Mouse (Mus musculus) ES-E14 (cell line): Measurements from ENCODE around the gene Ccdc58. TPM values are rescaled to one million over a fixed set of nuclear protein-coding genes. Genes with fewer than 3 reads are reported as not detected.
A peak's percentile ranks its signal among the peaks of the same experiment; 100 is the strongest.
"Not testable (repeated sequence)": the region's sequence is repeated elsewhere in the genome, so short reads cannot be mapped to it uniquely, and the experiment has no call there.

Experiments
- DNase-seq: peaks from one replicate; pipeline ENCODE4 v3.0.0-alpha.2; 2013; ENCODE audit warnings: low read depth, low spot score
- H3K27ac ChIP-seq: 2 replicates; pipeline ENCODE4 v1.5.1; 2012; ENCODE audit warnings: low read depth, mild to moderate bottlenecking, low read length, moderate library complexity, mixed read lengths; ENCODE audit not compliant: poor library complexity, insufficient read depth, severe bottlenecking
- H3K36me3 ChIP-seq: 2 replicates; pipeline ENCODE4 v1.6.1; 2012; ENCODE audit warnings: mild to moderate bottlenecking, low read length, moderate library complexity, mixed read lengths; ENCODE audit not compliant: control insufficient read depth, poor library complexity, insufficient read depth, severe bottlenecking
- H3K4me1 ChIP-seq, 2 experiments: fragments of 150-350 bp in 1 of 2; sonication (generic) in 1 of 2; 2 replicates each; pipeline ENCODE4 v1.6.1; 2012; ENCODE audit warnings: low read length in 2 of 2, mild to moderate bottlenecking in 1 of 2, mixed read lengths in 1 of 2; ENCODE audit not compliant: control insufficient read depth in 2 of 2, insufficient read depth in 2 of 2, poor library complexity in 1 of 2
- H3K4me3 ChIP-seq, 2 experiments: fragments of 150-350 bp in 1 of 2; sonication (generic) in 1 of 2; 2 replicates each; pipeline ENCODE4 v1.5.1; 2012; ENCODE audit warnings: low read length in 2 of 2, low read depth in 1 of 2, mild to moderate bottlenecking in 1 of 2, mixed read lengths in 1 of 2; ENCODE audit not compliant: insufficient read depth in 1 of 2, poor library complexity in 1 of 2, severe bottlenecking in 1 of 2
- H3K9ac ChIP-seq: 2 replicates; pipeline ENCODE4 v1.6.1; 2012; ENCODE audit warnings: low read depth, mild to moderate bottlenecking, low read length, mixed read lengths; ENCODE audit not compliant: poor library complexity, insufficient read depth, severe bottlenecking
- H3K9me3 ChIP-seq: fragments of 150-350 bp; sonication (generic); 2 replicates; pipeline ENCODE4 v1.6.1; 2012; ENCODE audit warnings: low read depth, mild to moderate bottlenecking, low read length; ENCODE audit not compliant: control insufficient read depth, insufficient read depth
- CHD2 ChIP-seq: IDR thresholded peaks from 2 replicates; pipeline ENCODE4 v1.6.1; 2014; ENCODE audit warnings: mild to moderate bottlenecking, low read depth, low read length, inconsistent platforms
- HCFC1 ChIP-seq: IDR thresholded peaks from 2 replicates; pipeline ENCODE4 v1.6.1; 2012; ENCODE audit warnings: low read length, inconsistent platforms, borderline replicate concordance; ENCODE audit not compliant: insufficient read depth
- MAFK ChIP-seq: IDR thresholded peaks from 2 replicates; pipeline ENCODE4 v1.6.1; 2014; ENCODE audit warnings: mild to moderate bottlenecking, low read depth, low read length, inconsistent platforms; ENCODE audit not compliant: insufficient read depth
- ZC3H11A ChIP-seq: IDR thresholded peaks from 2 replicates; pipeline ENCODE4 v1.6.1; 2012; ENCODE audit warnings: low read depth, mild to moderate bottlenecking, inconsistent platforms, low read length, borderline replicate concordance
- ZNF384 ChIP-seq: IDR thresholded peaks from 2 replicates; pipeline ENCODE4 v1.6.1; 2012; ENCODE audit warnings: low read depth, low read length, inconsistent platforms
- in situ Hi-C, 2 experiments: fragments of 600-800 bp; cut with MboI; formaldehyde crosslinking; loops; one replicate each; pipeline ENCODE4 v1.15.1; 2025; ENCODE audit warnings: low sequenced_read_pairs in 2 of 2, inconsistent platforms in 1 of 2; ENCODE audit not compliant: unreplicated experiment in 2 of 2
- total RNA-seq: library from RNA; depleted of rRNA; stranded (reverse); fragments of 300-350 nt; gene quantifications from 2 replicates; pipeline ENCODE4 v1.2.3, GENCODE M21; 2012

Gene Ccdc58
- total RNA-seq, 1 experiment: 185 TPM

- no peaks in the 10 kb centered on the region for H3K9me3 ChIP-seq
- no peak overlapping the region for H3K4me3 ChIP-seq
- H3K4me1 ChIP-seq: peaks cover 4 to 19% of the 10 kb centered on the region in 2 experiments
- H3K9ac ChIP-seq: no peak overlapping the region
- H3K27ac ChIP-seq: peak overlapping the region; percentile 33; the same call in 1 of the 2 replicates
- TF ChIP-seq ZNF384 (no peak), ZC3H11A (no peak), MAFK (no peak), CHD2 (no peak), HCFC1 (no peak)
- DNase-seq: no peak
- H3K36me3 ChIP-seq: peaks cover 31% of the 10 kb centered on the region
- in situ Hi-C loops: no loop called here
Observed at GRCm38 (mm10) chr16:36089850-36090616, 18.5 kb downstream of the Ccdc58 start.

- DNase-seq: no peak
- H3K4me3 ChIP-seq: no peak overlapping the region
- TF ChIP-seq CHD2 (no peak), ZC3H11A (no peak), HCFC1 (no peak), MAFK (no peak), ZNF384 (no peak)
- no peak overlapping the region for H3K9ac ChIP-seq
- peak overlapping the region; percentile 50; the same call in 1 of the 2 replicates for H3K27ac ChIP-seq
- H3K9me3 ChIP-seq: no peaks in the 10 kb centered on the region
- H3K4me1 ChIP-seq: peaks cover 4 to 19% of the 10 kb centered on the region in 2 experiments
- in situ Hi-C loops: no loop called here
- peaks cover 24% of the 10 kb centered on the region for H3K36me3 ChIP-seq
Observed at GRCm38 (mm10) chr16:36090785-36091509, 19.5 kb downstream of the Ccdc58 start.

DNA sequence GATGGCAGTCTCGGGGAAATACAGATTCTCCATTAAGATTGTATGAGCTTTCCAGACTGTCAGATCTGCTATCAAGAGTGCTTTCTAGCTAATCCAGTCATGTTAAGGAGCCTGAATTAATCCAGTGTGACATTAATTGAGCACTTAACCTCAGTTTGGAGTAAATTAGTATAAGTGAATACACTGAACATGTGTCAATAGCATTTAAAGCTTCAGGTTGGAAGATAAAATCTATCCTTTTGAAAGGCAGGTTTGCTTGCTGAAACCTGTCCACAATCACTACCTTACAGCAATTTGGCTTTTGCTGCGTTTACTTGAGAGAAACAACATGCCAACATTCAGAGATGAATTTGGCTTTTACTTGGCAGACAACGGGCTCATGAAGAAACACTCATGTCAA is 22.6 kb downstream of the Ccdc58 start:
- Histone ChIP-seq H3K36me3 (peaks cover 8% of the 10 kb centered on the region), H3K9me3 (peaks cover 2% of the 10 kb centered on the region; the same call in 1 of the 2 replicates), H3K4me3 (no peak overlapping the region), H3K27ac (no peak overlapping the region), H3K4me1 (peaks cover 4 to 14% of the 10 kb centered on the region in 2 experiments), H3K9ac (no peak overlapping the region)
- in situ Hi-C loops: no loop called here
- DNase-seq: no peak
- TF ChIP-seq ZNF384: no peak
- no peak for TF ChIP-seq ZC3H11A
- TF ChIP-seq HCFC1: no peak
- TF ChIP-seq MAFK: no peak
- no peak for TF ChIP-seq CHD2

- in situ Hi-C loops, H3K36me3 ChIP-seq, DNase-seq, H3K9ac ChIP-seq, H3K4me3 ChIP-seq, H3K4me1 ChIP-seq, H3K9me3 ChIP-seq: not testable (repeated sequence)
- H3K27ac ChIP-seq: peak overlapping the region; percentile 56; the same call in 1 of the 2 replicates
Observed at GRCm38 (mm10) chr16:36097813-36098499, 26.5 kb downstream of the Ccdc58 start.
